Mouse (Mus musculus) gastrocnemius, postnatal 4 days (tissue): Measurements from ENCODE around the gene Malrd1. TPM values are rescaled to one million over a fixed set of nuclear protein-coding genes. Genes with fewer than 3 reads are reported as not detected.

Experiments
- DNase-seq, 2 experiments: peaks; one replicate each; pipeline ENCODE4 v3.0.0; 2021 to 2022; ENCODE audit warnings: low spot score in 2 of 2, mixed read lengths in 2 of 2
- total RNA-seq, 2 experiments: library from RNA; stranded (reverse); gene quantifications; 2 replicates each; pipeline ENCODE4 v1.2.3; 2021

Gene Malrd1
- total RNA-seq, 2 experiments from 2014 or later, result not detected

DNA sequence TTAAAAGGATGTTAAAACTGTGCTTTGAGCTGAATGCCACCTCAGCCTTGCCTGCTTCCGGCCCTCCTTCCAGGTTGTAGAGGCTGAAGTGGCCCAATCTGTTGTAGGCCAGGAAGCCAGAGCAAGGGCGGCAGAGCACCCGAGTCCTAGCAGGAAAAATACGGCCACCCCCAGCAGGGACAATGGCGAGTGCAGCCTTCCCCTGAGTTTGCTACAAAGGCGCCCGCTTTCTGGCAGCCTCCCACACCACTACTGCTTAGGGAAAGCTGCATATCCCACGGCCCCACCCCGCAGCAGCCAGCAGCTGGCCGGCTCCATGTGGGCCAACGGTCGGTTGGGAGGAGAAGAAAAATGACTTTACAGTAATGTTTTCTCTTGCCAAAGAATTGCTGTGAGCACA lies 503.5 kb downstream of the Malrd1 start:
- DNase-seq, result peak in 1 of 2 experiments; percentile 20

DNA sequence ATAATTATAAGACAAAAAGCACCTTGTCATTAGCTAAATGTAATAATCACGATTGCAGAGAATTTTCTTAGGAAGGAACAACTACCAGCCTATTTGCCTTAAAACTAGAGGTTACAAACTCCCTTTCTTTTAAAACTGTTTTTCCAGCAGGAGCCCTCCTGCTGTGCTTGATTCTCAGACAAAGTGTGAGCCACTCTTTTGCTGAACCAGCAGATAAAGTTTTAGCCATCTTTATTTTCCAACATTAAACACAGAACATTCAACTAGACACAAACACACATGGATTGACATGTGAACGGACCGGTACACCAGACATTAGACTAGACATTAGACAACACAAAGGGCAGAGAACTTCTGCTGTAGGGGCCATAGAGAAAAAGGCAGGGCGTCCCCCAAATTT lies 505.3 kb downstream of the Malrd1 start:
- no peak for DNase-seq

DNA sequence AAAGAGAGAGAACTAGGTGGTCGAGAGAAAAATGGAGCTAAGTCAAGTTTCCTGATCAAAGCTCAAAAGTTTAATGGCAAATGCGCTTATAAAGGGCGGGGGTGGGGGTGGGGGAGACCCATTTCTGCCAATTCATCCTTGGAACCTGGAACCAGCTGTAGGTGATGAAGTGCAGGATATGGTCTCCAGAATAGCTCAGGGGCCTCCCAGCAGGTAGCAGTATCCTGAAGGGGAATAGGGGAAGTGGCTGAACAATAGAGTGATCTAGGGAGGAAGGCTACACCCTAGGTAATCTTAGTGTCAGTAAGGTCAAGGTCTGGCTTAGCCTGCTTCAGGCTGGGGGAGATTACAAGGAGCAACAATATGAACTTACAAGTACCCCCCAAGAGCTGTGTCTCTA lies 506.5 kb downstream of the Malrd1 start:
- no peak for DNase-seq

DNA sequence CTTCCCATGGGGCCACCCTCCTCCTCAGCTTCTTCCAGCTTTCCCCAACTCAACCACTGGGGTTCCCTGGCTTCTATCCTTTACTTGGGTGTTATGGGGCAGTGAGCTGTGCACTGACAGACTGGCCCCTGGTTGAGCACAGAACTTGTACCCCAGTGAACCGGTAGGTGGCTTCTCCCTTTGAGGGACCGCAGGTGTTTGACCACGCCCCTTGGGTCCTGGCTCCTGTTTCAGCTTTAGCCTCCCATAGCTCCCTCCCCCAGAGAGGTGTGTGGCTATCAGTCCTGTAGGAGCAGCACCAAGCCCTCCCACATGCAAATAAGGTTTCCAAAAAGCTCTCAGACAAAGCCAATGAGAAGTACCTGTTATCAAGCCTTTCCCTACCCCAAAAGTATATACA lies 584.4 kb downstream of the Malrd1 start:
- no peak for DNase-seq

DNA sequence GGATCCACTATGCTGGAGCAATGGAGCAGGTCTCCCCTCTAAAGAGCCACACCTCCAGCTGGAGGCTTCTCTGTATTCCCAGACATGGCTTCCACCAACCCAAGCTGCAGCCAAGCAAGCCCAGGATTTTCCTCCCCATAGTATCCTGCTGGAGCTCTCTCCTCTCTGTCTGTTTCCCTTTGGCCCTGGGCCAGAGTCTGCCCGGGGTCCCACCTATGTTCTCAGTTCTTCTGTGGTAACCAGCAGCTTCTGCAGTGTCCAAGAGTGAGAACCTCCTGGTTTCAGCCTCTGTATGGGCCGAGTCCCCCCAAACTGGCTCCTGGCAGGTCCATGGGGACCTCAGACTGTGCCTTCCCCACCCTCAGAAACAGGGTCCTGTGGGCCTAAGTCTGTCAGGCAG lies 587.1 kb downstream of the Malrd1 start:
- DNase-seq, result no peak

DNA sequence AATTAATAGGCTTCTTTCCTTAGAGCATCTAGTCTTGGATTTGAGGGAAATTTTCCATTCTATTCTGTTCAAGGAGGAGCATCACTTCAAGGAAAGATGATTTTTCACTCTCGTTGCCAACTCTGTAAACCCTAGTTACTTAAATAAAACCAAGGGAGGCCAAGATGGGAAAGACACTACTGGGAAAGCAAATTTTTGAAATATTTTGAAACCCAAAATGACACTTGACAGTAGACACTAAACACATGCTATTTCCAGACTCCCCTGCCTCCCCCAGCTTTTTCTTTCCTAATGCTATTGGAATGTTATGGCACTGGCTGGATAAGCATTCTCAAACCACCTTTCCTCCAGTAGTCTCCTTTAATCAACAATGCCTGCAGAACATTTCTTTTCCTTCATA lies 621.7 kb downstream of the Malrd1 start:
- DNase-seq, result no peak

DNA sequence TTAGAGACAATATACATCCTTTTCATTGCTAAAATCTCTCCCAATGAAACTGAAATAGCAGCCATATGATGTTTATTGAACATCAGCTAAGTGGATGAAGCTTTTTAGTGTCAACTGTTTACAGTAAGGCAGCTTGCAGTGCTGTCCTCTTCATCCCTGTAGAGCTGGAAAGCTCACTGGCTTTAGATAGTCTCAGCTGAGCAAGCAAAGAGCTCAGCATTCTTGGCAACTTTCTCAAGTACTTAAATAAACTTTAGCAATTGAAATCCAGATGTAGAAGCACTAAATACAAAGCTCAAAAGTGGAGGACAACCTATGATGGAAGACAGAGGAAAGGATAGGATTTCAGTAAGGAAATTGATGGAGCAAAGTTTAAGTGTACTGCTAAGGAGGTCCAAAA lies 626.3 kb downstream of the Malrd1 start:
- no peak for DNase-seq

DNA sequence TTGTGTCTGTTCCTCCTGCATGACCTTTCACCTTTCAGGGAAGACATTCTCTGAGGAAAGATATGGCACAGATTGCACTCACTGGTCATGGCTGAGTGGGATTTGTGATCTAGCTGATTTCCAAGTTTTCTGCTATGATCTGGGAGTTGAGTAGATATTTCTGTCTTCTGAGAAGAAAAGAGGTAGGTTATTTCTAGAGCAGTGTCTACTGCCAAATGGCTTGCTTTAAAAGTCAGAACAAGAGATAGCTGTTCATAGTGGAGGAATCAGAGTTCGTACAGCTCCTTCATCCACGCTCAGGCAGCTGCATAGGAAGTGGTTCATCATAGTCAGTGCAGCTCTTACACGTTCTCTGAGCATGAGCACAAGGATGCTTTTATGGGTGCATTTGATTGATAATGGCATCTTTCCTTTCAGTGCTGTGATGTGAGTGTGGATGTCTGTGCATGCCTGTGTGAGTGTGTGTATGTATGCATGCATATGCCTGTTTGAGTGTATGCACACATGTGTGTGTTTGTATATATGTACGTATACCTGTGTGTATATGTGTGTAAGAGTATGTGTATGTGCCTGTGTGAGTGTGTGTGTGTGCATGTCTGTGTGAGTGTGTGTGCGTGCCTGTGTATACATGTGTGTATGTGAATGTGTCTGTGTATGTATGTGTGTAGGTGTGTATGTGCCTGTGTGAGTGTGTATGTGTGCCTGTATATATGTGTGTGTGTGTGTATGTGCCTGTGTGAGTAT lies 637.1 kb downstream of the Malrd1 start:
- DNase-seq, result no peak

DNA sequence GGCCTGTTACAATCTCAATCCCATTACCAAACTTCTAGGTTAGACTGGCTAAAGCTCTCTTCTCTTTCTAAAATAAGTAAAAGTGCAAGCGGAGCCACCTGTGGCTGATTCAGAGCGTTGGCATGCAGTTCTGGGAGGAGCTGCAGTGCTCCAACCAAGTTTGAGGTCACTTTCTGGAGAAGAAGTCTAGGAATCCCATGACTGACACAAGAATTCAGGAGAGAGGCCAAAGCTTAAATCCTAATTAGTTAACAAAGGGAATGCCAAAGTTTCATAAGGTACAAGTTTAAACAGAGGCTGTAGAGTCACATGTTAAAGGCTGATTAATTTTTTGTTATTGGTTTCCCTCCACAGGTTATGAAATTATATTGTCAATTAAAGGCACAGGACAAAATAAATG lies 642.3 kb downstream of the Malrd1 start:
- DNase-seq, result no peak

DNA sequence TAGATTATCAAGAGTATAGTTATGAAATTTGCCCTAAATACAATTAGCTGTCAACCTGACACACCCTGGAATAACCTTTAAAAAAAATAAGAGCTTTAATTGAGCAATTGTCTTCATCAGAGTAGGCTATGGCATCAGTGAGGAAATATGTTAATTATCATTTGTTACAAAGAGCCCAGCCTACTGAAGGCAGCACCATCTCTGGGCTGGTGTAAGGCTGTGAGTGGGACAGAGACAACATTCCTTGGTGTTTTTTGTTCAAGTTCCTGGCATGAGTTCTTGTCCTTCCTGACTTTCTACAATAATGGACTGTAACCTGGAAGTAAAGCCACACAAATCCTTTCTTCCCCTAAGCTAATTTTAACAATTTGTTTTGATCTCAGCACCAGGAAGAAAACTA lies 645.8 kb downstream of the Malrd1 start:
- no peak for DNase-seq

DNA sequence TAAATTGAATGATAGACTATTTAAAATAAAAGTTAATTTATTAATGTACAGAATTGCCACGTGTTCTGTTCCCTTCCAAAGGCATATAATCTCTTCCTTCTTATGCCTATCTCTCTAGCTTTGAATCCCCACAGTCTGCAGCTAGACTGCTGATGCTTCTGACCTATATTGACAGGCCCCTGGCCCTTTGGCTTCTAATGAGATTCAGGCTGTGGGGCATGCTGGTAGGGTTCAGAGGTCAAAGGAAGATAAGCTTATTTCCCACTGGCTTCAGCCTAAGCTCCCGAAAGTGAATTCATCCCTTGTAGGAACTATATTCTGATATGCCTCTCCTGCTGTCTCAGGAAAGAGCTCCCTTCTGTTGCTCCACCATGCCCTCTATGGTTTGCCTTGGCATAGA lies 647.1 kb downstream of the Malrd1 start:
- DNase-seq, result no peak

DNA sequence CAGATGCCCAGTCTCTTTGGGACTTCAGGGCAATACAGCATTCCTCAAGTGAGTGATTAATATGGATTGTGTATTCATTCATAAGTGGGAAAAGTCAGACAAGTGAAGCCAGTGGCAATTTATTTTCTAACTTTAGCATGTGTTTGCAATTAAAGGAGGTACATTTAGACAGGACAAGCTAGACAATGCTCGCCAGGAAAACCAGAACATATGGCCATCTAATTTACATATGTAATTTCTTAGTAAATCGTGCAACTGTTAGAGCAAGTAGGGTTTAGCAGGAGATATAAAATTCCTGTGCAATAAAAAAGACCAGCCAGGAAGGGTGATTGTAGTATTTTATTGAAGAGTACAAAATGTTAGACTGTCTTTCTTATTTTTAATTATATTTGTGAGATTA lies 655.9 kb downstream of the Malrd1 start:
- no peak for DNase-seq

DNA sequence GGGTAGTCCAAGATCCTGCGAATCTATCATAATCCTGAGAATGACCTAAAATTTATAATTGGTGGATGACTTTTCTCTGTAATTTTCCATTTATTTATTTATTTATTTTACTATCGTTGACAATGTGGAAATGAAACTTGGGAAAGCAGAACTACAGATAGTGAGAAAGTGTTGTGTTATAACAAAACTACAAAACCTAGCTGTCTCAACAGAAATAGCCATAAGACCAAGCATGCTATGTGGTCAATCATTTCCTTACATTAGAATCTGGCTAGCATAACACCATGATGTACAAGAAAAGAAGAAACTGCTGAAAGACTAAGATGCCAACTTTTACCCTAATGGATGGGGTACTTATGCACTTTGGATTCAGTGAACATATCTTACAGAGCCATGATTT lies 656.9 kb downstream of the Malrd1 start:
- DNase-seq, result no peak

DNA sequence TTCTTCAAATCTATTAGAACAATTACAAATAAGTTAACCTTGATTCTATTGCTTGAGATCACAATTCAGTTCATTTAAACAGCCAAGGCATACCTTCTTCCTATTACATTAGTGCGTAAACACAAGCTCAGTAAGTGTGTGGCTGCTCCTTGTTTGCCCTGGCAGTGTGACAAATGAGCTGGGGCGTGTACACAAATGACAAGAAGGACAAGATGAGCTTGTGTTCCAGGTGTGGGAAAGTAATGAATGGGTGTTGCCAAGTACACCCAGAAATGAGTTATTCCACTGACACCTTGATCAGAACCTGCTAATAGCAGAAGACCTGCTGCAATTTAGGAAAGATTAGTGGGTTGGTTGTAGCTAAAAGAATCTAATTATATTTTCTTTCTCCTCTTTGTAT lies 683.7 kb downstream of the Malrd1 start:
- no peak for DNase-seq

DNA sequence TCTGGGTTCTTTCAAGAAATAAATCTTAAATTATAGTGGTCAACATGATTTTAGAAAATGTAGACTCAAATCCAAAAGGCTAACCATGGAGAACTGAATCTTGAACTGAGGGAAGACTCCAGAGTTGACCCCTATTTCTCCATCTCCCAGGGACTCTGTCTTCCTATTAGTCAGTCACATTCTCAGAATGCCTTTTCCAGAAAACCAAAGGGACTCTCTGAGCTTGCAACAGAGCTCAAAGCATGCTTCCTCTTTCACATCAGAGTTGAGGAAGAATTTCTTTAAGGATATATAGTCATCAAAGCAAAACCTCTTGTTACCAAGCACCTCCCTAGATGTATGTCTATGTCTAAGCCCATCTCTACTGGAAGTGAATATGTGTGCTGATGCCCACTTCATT lies 686.5 kb downstream of the Malrd1 start:
- DNase-seq, result no peak

DNA sequence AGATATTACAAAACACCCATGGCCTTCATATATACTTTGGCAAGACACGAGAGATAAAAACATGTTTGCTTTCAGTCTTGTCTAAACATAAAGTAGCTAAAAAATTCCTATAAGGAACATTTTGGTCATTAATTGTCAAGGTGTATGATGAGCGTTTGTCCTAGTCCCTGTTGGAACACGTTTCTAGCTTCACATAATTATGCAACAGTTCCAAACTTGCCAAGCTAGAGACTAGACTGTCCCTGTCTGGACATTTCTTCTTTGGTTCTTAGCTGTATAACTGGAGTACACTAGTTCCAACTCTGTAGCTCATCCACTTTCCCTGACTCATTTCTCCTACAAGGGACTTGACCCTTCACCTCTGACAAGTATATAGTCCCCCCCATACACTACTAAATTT lies 687.8 kb downstream of the Malrd1 start:
- DNase-seq, result no peak

DNA sequence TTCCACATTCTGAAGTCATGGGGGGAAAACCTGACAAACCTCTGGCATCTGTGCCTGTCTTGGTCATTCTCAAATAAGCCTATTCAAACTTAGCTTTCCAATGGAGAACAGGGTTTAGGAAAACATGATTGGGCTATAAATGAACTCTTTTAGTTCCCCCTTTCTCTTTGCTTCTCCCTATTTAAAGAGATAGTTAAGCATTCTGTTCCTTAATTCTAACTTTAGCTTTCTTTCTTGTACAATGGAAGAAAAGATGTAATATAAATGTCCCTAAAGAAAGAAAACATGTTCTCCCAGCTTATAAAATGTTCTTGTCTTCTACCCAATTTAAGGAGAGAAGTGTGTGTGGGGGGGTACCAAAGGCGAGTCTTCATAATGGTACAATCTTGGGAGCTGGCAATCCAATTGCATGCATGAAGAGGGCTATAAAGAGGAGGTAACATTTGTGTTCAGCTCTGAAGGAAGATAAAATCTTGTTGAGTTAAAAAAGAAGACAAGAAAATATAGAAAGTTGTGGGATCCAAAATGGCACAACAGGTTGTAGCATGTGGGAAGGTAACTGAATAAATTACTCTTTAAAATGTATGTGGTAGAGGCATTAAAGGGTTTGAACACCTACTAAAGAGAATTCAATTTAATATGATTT lies 702.0 kb downstream of the Malrd1 start:
- no peak for DNase-seq

DNA sequence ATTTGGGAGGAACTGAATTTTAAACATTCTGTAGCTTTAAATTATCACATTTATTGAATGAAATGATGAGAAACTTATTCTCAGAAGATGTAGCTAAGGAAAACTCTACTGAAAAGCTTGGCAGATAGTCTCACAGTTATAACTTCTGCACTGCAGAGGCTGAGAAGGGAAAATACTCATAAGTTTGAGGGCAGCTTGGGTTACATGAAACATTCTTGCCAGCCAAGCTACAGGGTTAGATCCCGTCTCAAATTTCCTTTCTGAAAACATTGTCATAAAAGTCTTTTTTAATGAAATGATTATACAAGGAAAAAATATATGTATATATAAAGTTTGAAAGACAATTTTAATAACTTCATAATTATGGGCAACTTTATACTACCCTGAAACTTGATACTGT lies 714.6 kb downstream of the Malrd1 start:
- DNase-seq, result no peak

DNA sequence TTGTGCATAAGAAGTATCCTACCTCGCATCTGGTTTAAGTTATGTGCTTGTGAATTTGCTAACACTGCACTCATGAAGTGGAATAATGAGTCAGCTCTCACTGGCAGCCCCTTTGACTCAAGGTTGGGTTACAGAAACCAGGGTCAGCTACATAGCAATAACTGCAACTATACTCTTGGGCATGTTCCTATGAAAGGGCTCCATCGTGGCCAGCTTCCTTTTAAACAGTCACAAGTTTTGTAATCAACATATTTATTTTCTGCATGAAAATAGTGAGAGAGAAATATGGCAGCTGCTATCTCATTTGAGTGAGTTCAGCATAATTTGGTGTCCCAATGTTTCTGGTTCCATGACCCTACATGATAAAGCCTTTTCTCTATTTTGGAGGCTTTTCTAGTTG lies 716.8 kb downstream of the Malrd1 start:
- DNase-seq, result no peak

DNA sequence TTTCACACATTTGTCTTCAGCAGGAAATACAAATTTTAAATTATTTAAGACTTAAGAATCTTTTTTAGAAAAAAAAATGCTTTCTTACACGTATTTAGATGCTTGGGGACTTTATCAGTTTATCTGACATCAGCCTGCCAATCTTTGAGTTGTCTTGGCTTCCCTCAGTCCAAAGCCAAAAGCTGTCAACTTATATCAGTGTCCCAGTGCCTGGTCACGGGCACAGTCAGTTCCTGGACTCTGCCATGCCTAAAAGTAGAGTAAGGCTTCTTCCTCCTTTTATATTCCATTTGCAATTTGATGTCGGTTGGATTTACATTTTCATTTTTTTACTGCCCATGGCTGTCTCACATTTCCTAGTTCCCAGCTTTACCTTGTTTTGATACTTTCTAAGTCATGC lies 722.6 kb downstream of the Malrd1 start:
- no peak for DNase-seq

DNA sequence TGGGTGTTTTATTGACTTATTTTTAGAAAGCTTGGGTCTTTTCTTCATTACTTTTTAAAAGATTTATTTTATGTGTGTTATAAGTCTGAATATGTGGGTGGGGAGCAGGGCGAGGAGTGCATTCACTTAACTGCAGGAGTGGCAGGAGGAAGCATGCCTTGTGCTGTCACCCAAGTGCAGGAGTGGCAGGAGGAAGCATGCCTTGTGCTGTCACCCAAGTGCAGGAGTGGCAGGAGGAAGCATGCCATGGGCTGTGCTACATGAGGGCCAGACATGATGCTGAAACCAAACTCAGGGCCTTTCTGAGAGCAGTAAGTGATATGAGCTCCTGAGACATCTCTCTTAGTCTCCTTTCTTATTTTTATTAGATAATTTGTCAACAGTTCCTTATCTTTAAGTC lies 726.0 kb downstream of the Malrd1 start:
- DNase-seq, result no peak
